Mouse (Mus musculus): ENCODE measurements around the gene Rasl10a. TPM values are rescaled to one million over a fixed set of nuclear protein-coding genes. Genes with fewer than 3 reads are reported as not detected.

Gene Rasl10a
- polyA plus RNA-seq, 1 experiment, result 2.5 TPM

DNA sequence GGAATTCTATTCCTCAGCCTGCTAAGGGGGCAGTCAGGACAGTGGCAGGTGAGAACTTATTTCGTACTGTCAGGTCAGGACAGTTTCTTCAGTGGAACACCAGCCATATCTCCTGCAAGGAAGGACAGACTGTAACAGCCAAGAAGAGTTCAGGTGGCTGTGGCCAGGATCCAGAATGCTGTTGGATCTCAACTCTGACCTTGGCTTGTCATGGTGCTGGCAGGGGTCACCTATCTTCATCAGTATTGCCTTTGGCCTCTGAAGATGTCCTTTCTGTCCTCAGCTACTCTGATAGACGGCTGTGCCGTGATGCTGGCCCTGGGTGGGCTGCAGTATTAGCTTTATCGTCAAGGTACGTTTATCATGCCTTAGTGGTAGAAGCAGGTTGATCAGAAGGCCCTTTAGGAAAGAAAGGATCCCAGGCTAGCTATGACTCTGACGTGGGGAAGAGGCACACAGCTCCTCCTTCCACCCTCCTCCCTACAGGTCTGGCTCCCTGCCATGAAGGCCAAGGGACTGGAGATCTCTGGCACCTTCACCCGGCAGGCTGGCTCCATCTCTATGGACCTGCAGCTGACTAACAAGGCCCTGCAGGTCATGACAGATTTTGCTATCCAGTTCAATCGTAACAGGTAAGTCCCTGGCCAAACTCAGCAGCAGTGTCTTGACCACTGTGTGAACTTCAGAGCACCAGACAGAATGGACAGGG lies 20.6 kb upstream of the Rasl10a start:
- TF ChIP-seq POLR2A (IDR thresholded peaks at IDR 0.05; ENCODE audit: control insufficient read depth, low read depth, low read length), result no peak
- TF ChIP-seq CTCF (IDR thresholded peaks at IDR 0.05; ENCODE audit: control insufficient read depth, insufficient read depth, insufficient replicate concordance, low read depth, low read length), result no peak
- no peak overlapping the region for H3K27ac ChIP-seq (ENCODE audit: control insufficient read depth, insufficient read depth, low read depth, low read length)
- no peak overlapping the region for H3K4me3 ChIP-seq (ENCODE audit: control insufficient read depth, low read depth, low read length)
- H3K27me3 ChIP-seq (ENCODE audit: control insufficient read depth, insufficient read depth, low read length), result no peaks in the 10 kb centered on the region
- H3K36me3 ChIP-seq (ENCODE audit: control insufficient read depth, insufficient read depth, low read length), result peaks cover 2% of the 10 kb centered on the region
- H3K4me1 ChIP-seq (ENCODE audit: control insufficient read depth, insufficient read depth, low read length), result no peaks in the 10 kb centered on the region

DNA sequence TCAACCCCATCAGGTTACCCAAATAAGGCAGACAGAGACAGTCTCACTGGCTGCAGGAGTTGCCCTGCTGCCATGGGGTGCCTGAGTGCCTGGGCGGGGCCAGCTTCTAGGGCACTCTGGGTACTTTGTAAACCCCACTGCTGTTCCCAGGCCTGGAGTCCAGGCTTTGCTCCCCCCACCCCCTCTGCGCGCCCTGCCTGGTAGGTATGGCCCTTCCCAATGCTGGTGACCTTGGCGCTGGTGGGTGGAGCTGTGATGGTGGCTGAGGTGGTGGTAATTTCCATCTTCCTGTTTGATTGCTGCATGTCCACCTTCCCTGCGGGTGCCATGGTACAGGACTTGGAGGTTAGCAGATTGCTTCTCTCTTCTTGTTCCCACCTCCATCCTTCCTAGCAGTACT lies 17.3 kb upstream of the Rasl10a start:
- Histone ChIP-seq H3K27ac (ENCODE audit: control insufficient read depth, insufficient read depth, low read depth, low read length) (no peak overlapping the region), H3K27me3 (ENCODE audit: control insufficient read depth, insufficient read depth, low read length) (no peaks in the 10 kb centered on the region), H3K36me3 (ENCODE audit: control insufficient read depth, insufficient read depth, low read length) (no peaks in the 10 kb centered on the region), H3K4me1 (ENCODE audit: control insufficient read depth, insufficient read depth, low read length) (no peaks in the 10 kb centered on the region), H3K4me3 (ENCODE audit: control insufficient read depth, low read depth, low read length) (no peak overlapping the region)
- TF ChIP-seq POLR2A (IDR thresholded peaks at IDR 0.05; ENCODE audit: control insufficient read depth, low read depth, low read length) (no peak), CTCF (IDR thresholded peaks at IDR 0.05; ENCODE audit: control insufficient read depth, insufficient read depth, insufficient replicate concordance, low read depth, low read length) (no peak)

- no peaks in the 10 kb centered on the region for H3K36me3 ChIP-seq (ENCODE audit: control insufficient read depth, insufficient read depth, low read length)
- H3K4me1 ChIP-seq (ENCODE audit: control insufficient read depth, insufficient read depth, low read length), result no peaks in the 10 kb centered on the region
- TF ChIP-seq CTCF (IDR thresholded peaks at IDR 0.05; ENCODE audit: control insufficient read depth, insufficient read depth, insufficient replicate concordance, low read depth, low read length) (no peak), POLR2A (IDR thresholded peaks at IDR 0.05; ENCODE audit: control insufficient read depth, low read depth, low read length) (no peak)
- H3K4me3 ChIP-seq (ENCODE audit: control insufficient read depth, low read depth, low read length), result peak overlapping the region; percentile 40; the same call in 1 of the 2 replicates
- H3K27me3 ChIP-seq (ENCODE audit: control insufficient read depth, insufficient read depth, low read length), result no peaks in the 10 kb centered on the region
- no peak overlapping the region for H3K27ac ChIP-seq (ENCODE audit: control insufficient read depth, insufficient read depth, low read depth, low read length)
Measured at GRCm38 (mm10) chr11:5041144-5041780, 16.7 kb upstream of the Rasl10a start.

DNA sequence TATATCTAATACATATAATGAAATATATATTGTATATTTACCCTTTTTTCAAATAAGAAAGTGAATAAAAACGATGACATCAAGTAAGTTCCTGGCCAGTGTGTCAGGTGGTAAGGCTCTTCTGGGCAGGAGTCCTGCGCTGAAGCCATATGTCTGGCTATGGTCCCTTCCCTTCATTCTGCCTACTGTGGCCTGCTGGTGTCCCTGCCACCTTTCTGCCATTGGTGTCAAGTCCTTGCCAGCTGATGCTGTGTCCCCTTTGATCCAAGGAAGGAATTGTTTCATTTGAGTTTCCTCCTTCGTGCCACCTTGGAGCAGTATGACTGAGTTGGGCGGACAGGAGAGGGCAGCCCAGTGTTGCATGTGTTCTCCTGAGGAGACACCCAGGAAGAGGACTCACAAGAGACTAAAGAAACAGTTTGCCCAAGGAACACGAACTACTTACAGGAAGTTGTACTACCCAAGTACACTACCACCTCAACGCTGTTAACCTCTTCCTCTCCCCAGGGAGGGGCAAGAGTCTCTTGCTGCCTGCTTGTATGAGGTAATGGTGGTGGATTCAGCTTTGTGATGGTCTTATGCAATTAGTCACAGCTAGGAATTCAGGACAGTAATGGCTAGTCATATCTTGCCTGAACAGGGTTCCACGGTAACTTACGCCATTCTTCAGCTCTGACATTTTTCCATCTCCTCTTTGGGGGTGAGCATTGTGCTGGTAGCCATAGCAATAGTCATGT lies 15.1 kb upstream of the Rasl10a start:
- Histone ChIP-seq H3K27ac (ENCODE audit: control insufficient read depth, insufficient read depth, low read depth, low read length) (no peak overlapping the region), H3K27me3 (ENCODE audit: control insufficient read depth, insufficient read depth, low read length) (no peaks in the 10 kb centered on the region), H3K4me3 (ENCODE audit: control insufficient read depth, low read depth, low read length) (no peak overlapping the region), H3K36me3 (ENCODE audit: control insufficient read depth, insufficient read depth, low read length) (no peaks in the 10 kb centered on the region), H3K4me1 (ENCODE audit: control insufficient read depth, insufficient read depth, low read length) (no peaks in the 10 kb centered on the region)
- TF ChIP-seq POLR2A (IDR thresholded peaks at IDR 0.05; ENCODE audit: control insufficient read depth, low read depth, low read length) (no peak), CTCF (IDR thresholded peaks at IDR 0.05; ENCODE audit: control insufficient read depth, insufficient read depth, insufficient replicate concordance, low read depth, low read length) (no peak)

DNA sequence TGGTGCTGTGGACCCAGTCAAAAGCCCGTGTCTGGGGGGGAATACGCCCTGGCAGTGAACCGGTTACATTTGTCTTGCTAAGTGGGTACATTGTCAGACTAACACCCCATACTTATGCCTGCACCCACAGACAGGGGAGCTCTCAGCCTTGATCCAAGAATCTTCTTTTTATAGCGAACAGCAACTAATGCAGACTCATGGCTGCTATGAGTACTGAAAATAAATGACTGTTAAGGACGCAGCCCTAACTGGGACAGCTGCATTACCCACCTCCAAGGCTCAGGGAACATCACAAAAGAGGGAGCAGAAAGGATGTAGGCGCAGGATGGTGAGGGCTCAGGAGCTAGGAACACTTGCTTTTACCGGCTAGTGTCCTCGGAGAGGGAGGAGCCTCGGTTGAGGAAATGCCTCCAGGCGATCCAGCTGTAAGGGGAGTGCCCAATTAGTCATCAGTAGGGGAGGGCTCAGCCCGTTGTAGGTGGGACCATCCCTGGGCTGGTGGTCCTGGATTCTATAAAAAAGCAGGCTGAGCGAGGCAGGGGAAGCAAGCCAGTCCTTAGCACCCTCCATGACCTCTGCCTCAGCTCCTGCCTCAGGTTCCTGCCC lies 11.5 kb upstream of the Rasl10a start:
- H3K4me3 ChIP-seq (ENCODE audit: control insufficient read depth, low read depth, low read length), result no peak overlapping the region
- TF ChIP-seq CTCF (IDR thresholded peaks at IDR 0.05; ENCODE audit: control insufficient read depth, insufficient read depth, insufficient replicate concordance, low read depth, low read length) (no peak), POLR2A (IDR thresholded peaks at IDR 0.05; ENCODE audit: control insufficient read depth, low read depth, low read length) (no peak)
- no peaks in the 10 kb centered on the region for H3K27me3 ChIP-seq (ENCODE audit: control insufficient read depth, insufficient read depth, low read length)
- no peaks in the 10 kb centered on the region for H3K4me1 ChIP-seq (ENCODE audit: control insufficient read depth, insufficient read depth, low read length)
- H3K36me3 ChIP-seq (ENCODE audit: control insufficient read depth, insufficient read depth, low read length), result no peaks in the 10 kb centered on the region
- no peak overlapping the region for H3K27ac ChIP-seq (ENCODE audit: control insufficient read depth, insufficient read depth, low read depth, low read length)

DNA sequence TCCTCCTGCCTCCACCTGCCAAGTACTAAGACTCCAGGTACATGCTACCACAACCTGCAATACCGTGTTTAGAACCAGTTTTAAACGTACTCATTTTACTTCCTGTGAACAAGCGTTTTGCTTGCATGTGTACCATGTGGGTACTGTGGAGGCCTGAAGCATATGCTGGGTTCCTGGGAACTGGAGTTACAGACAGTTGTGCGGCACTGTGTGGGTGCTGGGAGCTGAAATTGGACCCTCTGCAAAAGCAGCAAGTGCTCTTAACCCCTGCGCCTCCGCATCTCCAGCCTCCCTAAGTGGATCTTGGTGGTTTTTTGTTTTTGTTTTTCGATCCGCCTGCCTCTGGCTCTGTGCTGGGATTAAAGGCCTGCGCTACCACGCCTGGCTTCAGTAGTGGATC lies 6.3 kb upstream of the Rasl10a start:
- Histone ChIP-seq H3K4me1 (ENCODE audit: control insufficient read depth, insufficient read depth, low read length) (peaks cover 4% of the 10 kb centered on the region), H3K36me3 (ENCODE audit: control insufficient read depth, insufficient read depth, low read length) (no peaks in the 10 kb centered on the region), H3K27ac (ENCODE audit: control insufficient read depth, insufficient read depth, low read depth, low read length) (no peak overlapping the region), H3K4me3 (ENCODE audit: control insufficient read depth, low read depth, low read length) (no peak overlapping the region), H3K27me3 (ENCODE audit: control insufficient read depth, insufficient read depth, low read length) (no peaks in the 10 kb centered on the region)
- TF ChIP-seq CTCF (IDR thresholded peaks at IDR 0.05; ENCODE audit: control insufficient read depth, insufficient read depth, insufficient replicate concordance, low read depth, low read length) (no peak), POLR2A (IDR thresholded peaks at IDR 0.05; ENCODE audit: control insufficient read depth, low read depth, low read length) (no peak)
